Mouse (Mus musculus): ENCODE results near the gene Atp2b2. TPM values are rescaled to one million over a fixed set of nuclear protein-coding genes. Genes with fewer than 3 reads are reported as not detected.

Atp2b2 gene
- polyA plus RNA-seq, 2 experiments = 0.55 to 0.91 TPM

DNA sequence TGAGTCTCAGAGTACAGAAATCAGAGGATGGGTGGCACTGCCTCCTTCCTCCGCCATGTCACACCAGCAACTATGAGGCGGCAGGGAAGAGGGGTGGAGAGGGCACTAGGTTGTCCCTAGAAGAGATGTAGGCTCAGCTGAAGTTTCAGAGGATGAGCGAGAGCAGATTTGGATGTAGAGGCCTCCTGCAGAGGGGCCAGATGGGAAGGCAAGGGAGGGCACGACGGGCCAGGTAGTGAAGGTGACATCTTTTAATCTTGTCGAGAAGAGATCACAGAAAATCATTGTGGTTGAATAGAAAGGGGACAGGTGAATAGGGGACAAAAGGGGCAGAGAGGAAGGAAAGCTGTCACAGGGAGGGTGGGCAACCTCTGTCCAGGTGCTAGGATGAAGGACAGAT, 41.5 kb downstream of the Atp2b2 start:
- Histone ChIP-seq H3K27me3 (ENCODE audit: control insufficient read depth, insufficient read depth, low read length) (no peaks in the 10 kb centered on the region), H3K9me3 (ENCODE audit: control insufficient read depth, low read length) (no peaks in the 10 kb centered on the region), H3K4me2 (ENCODE audit: low read depth) (no peak overlapping the region), H3K27ac (no peak overlapping the region), H3K4me3 (ENCODE audit: insufficient read depth in 1 of 2, low read depth in 2 of 2, low read length in 2 of 2) (no peak overlapping the region), H3K36me3 (replicated peaks; ENCODE audit: control insufficient read depth, insufficient read depth, low read depth) (no peaks in the 10 kb centered on the region), H3K9ac (replicated peaks) (no peak overlapping the region), H3K4me1 (replicated peaks; ENCODE audit: control insufficient read depth in 2 of 2, insufficient read depth in 2 of 2, low read length in 1 of 2) (no peaks in the 10 kb centered on the region)
- DNase-seq (ENCODE audit: low read depth in 3 of 3, low spot score in 3 of 3) (no peak), ATAC-seq (ENCODE audit: insufficient read depth) (no peak)
- TF ChIP-seq CTCF (IDR thresholded peaks at IDR 0.05; ENCODE audit: low read depth) (no peak), EP300 (IDR thresholded peaks at IDR 0.05; ENCODE audit: low read depth) (no peak)
- 60% methylated on average over 6 of the region's 6 CpGs for WGBS (ENCODE audit: insufficient replicate concordance)

DNA sequence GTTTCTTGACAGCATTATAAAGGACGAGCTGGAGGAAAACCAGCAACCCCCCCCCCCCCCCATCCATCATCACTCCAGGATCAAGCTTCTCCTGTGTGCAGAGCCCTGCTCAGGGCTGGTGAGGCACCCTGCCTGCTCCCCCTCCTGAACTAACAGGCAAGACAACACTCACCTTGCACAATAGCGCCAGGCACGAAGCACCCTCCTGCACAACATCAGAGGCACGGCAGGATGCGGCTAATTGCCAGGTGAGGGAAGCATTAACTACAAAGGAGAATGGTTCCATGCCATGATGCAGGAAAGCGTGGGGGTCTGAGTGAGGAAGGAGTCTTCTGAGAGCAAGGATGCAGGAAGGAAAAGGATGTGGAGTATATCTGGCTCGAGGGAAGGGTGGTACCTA, 42.1 kb downstream of the Atp2b2 start:
- Histone ChIP-seq H3K4me3 (ENCODE audit: insufficient read depth in 1 of 2, low read depth in 2 of 2, low read length in 2 of 2) (no peak overlapping the region), H3K4me2 (ENCODE audit: low read depth) (no peak overlapping the region), H3K4me1 (replicated peaks; ENCODE audit: control insufficient read depth in 2 of 2, insufficient read depth in 2 of 2, low read length in 1 of 2) (no peaks in the 10 kb centered on the region), H3K9ac (replicated peaks) (no peak overlapping the region), H3K36me3 (replicated peaks; ENCODE audit: control insufficient read depth, insufficient read depth, low read depth) (no peaks in the 10 kb centered on the region), H3K27ac (no peak overlapping the region), H3K27me3 (ENCODE audit: control insufficient read depth, insufficient read depth, low read length) (no peaks in the 10 kb centered on the region), H3K9me3 (ENCODE audit: control insufficient read depth, low read length) (no peaks in the 10 kb centered on the region)
- ATAC-seq (ENCODE audit: insufficient read depth) (no peak), DNase-seq (ENCODE audit: low read depth in 3 of 3, low spot score in 3 of 3) (no peak)
- WGBS (ENCODE audit: insufficient replicate concordance) = 37% methylated on average over 7 of the region's 7 CpGs
- no peak for TF ChIP-seq CTCF (IDR thresholded peaks at IDR 0.05; ENCODE audit: low read depth)
- TF ChIP-seq EP300 (IDR thresholded peaks at IDR 0.05; ENCODE audit: low read depth) = no peak

- H3K27me3 ChIP-seq (ENCODE audit: control insufficient read depth, insufficient read depth, low read length) = no peaks in the 10 kb centered on the region
- no peak for TF ChIP-seq EP300 (IDR thresholded peaks at IDR 0.05; ENCODE audit: low read depth)
- 54% methylated on average over 2 of the region's 2 CpGs for WGBS (ENCODE audit: insufficient replicate concordance)
- no peak for ATAC-seq (ENCODE audit: insufficient read depth)
- H3K9ac ChIP-seq (replicated peaks) = no peak overlapping the region
- H3K27ac ChIP-seq = no peak overlapping the region
- no peak for DNase-seq (ENCODE audit: low read depth in 3 of 3, low spot score in 3 of 3)
- H3K36me3 ChIP-seq (replicated peaks; ENCODE audit: control insufficient read depth, insufficient read depth, low read depth) = no peaks in the 10 kb centered on the region
- no peaks in the 10 kb centered on the region for H3K9me3 ChIP-seq (ENCODE audit: control insufficient read depth, low read length)
- H3K4me1 ChIP-seq (replicated peaks; ENCODE audit: control insufficient read depth in 2 of 2, insufficient read depth in 2 of 2, low read length in 1 of 2) = no peaks in the 10 kb centered on the region
- no peak overlapping the region for H3K4me2 ChIP-seq (ENCODE audit: low read depth)
- H3K4me3 ChIP-seq (ENCODE audit: insufficient read depth in 1 of 2, low read depth in 2 of 2, low read length in 2 of 2) = no peak overlapping the region
Observed at GRCm38 (mm10) chr6:113998413-113998812, 44.0 kb downstream of the Atp2b2 start.

GRCm38 (mm10) chr6:113994176-113994575, 48.2 kb downstream of the Atp2b2 start:
- H3K27ac ChIP-seq = no peak overlapping the region
- H3K9me3 ChIP-seq (ENCODE audit: control insufficient read depth, low read length) = no peaks in the 10 kb centered on the region
- H3K4me2 ChIP-seq (ENCODE audit: low read depth) = no peak overlapping the region
- H3K9ac ChIP-seq (replicated peaks) = no peak overlapping the region
- ATAC-seq (ENCODE audit: insufficient read depth) (no peak), DNase-seq (ENCODE audit: low read depth in 3 of 3, low spot score in 3 of 3) (no peak)
- no peak overlapping the region for H3K4me3 ChIP-seq (ENCODE audit: insufficient read depth in 1 of 2, low read depth in 2 of 2, low read length in 2 of 2)
- H3K27me3 ChIP-seq (ENCODE audit: control insufficient read depth, insufficient read depth, low read length) = no peaks in the 10 kb centered on the region
- no peak for TF ChIP-seq EP300 (IDR thresholded peaks at IDR 0.05; ENCODE audit: low read depth)
- H3K4me1 ChIP-seq (replicated peaks; ENCODE audit: control insufficient read depth in 2 of 2, insufficient read depth in 2 of 2, low read length in 1 of 2) = no peaks in the 10 kb centered on the region
- 71% methylated on average over 5 of the region's 5 CpGs for WGBS (ENCODE audit: insufficient replicate concordance)
- H3K36me3 ChIP-seq (replicated peaks; ENCODE audit: control insufficient read depth, insufficient read depth, low read depth) = no peaks in the 10 kb centered on the region

DNA sequence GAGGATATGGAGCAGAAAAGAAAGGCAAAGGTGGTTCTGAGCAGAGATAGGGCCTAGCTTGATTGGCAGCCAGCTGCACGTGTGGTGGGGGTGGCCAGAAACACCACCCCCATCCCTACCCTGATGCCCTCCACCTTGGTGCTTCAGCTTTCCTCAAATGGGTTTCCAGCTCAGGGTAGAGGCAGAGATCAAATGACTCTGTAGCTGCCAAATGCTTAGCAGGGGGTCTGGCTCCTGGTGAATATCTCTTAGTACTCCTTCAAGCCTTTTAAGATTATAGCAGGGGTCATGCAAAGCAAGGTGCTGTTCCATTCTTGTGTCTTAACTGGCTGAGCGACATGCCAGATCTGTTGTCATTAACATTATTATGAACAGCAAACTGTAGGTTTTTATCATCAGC, 50.3 kb downstream of the Atp2b2 start:
- H3K4me1 ChIP-seq (replicated peaks; ENCODE audit: control insufficient read depth in 2 of 2, insufficient read depth in 2 of 2, low read length in 1 of 2) = no peaks in the 10 kb centered on the region
- DNase-seq (ENCODE audit: low read depth in 3 of 3, low spot score in 3 of 3) = no peak
- no peak overlapping the region for H3K4me2 ChIP-seq (ENCODE audit: low read depth)
- H3K4me3 ChIP-seq (ENCODE audit: insufficient read depth in 1 of 2, low read depth in 2 of 2, low read length in 2 of 2) = no peak overlapping the region
- H3K36me3 ChIP-seq (replicated peaks; ENCODE audit: control insufficient read depth, insufficient read depth, low read depth) = no peaks in the 10 kb centered on the region
- H3K27me3 ChIP-seq (ENCODE audit: control insufficient read depth, insufficient read depth, low read length) = no peaks in the 10 kb centered on the region
- ATAC-seq (ENCODE audit: insufficient read depth) = no peak
- no peak overlapping the region for H3K27ac ChIP-seq
- no peak for TF ChIP-seq CTCF (IDR thresholded peaks at IDR 0.05; ENCODE audit: low read depth)
- TF ChIP-seq EP300 (IDR thresholded peaks at IDR 0.05; ENCODE audit: low read depth) = no peak
- no peak overlapping the region for H3K9ac ChIP-seq (replicated peaks)
- 50% methylated on average over 2 of the region's 2 CpGs for WGBS (ENCODE audit: insufficient replicate concordance)
- no peaks in the 10 kb centered on the region for H3K9me3 ChIP-seq (ENCODE audit: control insufficient read depth, low read length)

DNA sequence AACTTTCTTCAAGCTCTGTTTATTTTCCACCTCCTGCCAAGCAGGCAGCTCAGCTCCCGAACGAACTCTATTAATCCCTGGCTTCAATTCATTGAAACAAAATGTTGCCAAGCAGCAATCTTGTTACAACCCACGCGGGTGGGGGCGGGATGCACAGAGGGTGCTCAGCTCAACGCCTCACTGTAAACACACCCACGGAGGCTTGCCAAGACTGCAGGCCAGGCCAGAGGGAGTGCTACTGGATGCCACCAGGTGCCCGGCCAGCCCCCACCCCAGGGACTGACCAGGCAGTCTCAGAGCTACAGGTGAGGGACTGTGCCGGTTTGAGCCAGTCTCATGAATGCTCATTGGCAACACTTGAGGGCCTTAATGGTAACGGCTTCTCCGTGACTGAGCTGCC, 50.9 kb downstream of the Atp2b2 start:
- Histone ChIP-seq H3K27ac (no peak overlapping the region), H3K4me1 (replicated peaks; ENCODE audit: control insufficient read depth in 2 of 2, insufficient read depth in 2 of 2, low read length in 1 of 2) (no peaks in the 10 kb centered on the region), H3K4me2 (ENCODE audit: low read depth) (no peak overlapping the region), H3K9me3 (ENCODE audit: control insufficient read depth, low read length) (no peaks in the 10 kb centered on the region), H3K36me3 (replicated peaks; ENCODE audit: control insufficient read depth, insufficient read depth, low read depth) (no peaks in the 10 kb centered on the region), H3K9ac (replicated peaks) (no peak overlapping the region), H3K27me3 (ENCODE audit: control insufficient read depth, insufficient read depth, low read length) (no peaks in the 10 kb centered on the region), H3K4me3 (ENCODE audit: insufficient read depth in 1 of 2, low read depth in 2 of 2, low read length in 2 of 2) (no peak overlapping the region)
- DNase-seq (ENCODE audit: low read depth in 3 of 3, low spot score in 3 of 3) = no peak
- 62% methylated on average over 11 of the region's 11 CpGs for WGBS (ENCODE audit: insufficient replicate concordance)
- TF ChIP-seq EP300 (IDR thresholded peaks at IDR 0.05; ENCODE audit: low read depth) (no peak), CTCF (IDR thresholded peaks at IDR 0.05; ENCODE audit: low read depth) (no peak)
- ATAC-seq (ENCODE audit: insufficient read depth) = no peak

Data from liver, embryonic 14.5 days (tissue).